Mouse (Mus musculus) CH12.LX (cell line): ENCODE measurements around the gene Coq10a. TPM values are rescaled to one million over a fixed set of nuclear protein-coding genes. Genes with fewer than 3 reads are reported as not detected.

ENCODE experiments used
- DNase-seq: peaks from one replicate; pipeline ENCODE4 v3.0.0-alpha.2; 2013; ENCODE audit errors: extremely low read depth
- H3K27ac ChIP-seq: 2 replicates; pipeline ENCODE4 v1.5.1; 2012; ENCODE audit warnings: low read depth, mild to moderate bottlenecking, control low read depth, moderate library complexity; ENCODE audit not compliant: insufficient read depth
- H3K27me3 ChIP-seq: replicated peaks from 2 replicates; pipeline ENCODE3; 2012; ENCODE audit warnings: inconsistent platforms
- H3K36me3 ChIP-seq, 2 experiments: replicated peaks in 1 of 2; 2 replicates each; pipeline versions ENCODE3 to v1.6.1; 2012; ENCODE audit warnings: inconsistent platforms in 1 of 2, low read length in 1 of 2, mild to moderate bottlenecking in 1 of 2, mixed read lengths in 1 of 2, moderate library complexity in 1 of 2; ENCODE audit not compliant: control insufficient read depth in 1 of 2, insufficient read depth in 1 of 2
- H3K4me1 ChIP-seq, 2 experiments: 2 replicates each; pipeline ENCODE4 v1.6.1; 2012; ENCODE audit warnings: inconsistent platforms in 1 of 2, moderate library complexity in 1 of 2; ENCODE audit not compliant: insufficient read depth in 2 of 2, control insufficient read depth in 1 of 2
- H3K4me2 ChIP-seq: 2 replicates; pipeline ENCODE4 v1.6.1; 2012; ENCODE audit warnings: low read depth, mild to moderate bottlenecking, control low read depth; ENCODE audit not compliant: poor library complexity, insufficient read depth, severe bottlenecking
- H3K4me3 ChIP-seq, 3 experiments: fragments of 150-350 bp in 1 of 3; sonication (generic) in 1 of 3; replicated peaks in 1 of 3; 2 replicates each; pipeline versions ENCODE3 to v1.5.1; 2011 to 2012; ENCODE audit warnings: low read depth in 2 of 3, low read length in 2 of 3, mild to moderate bottlenecking in 2 of 3, moderate library complexity in 2 of 3, control low read depth in 1 of 3, improper control_type of control experiment in 1 of 3, inconsistent platforms in 1 of 3, mixed read lengths in 1 of 3; ENCODE audit not compliant: poor library complexity in 1 of 3
- H3K79me2 ChIP-seq: replicated peaks from 2 replicates; pipeline ENCODE4 v1.6.1; 2012; ENCODE audit warnings: mild to moderate bottlenecking, moderate library complexity; ENCODE audit not compliant: control insufficient read depth, poor library complexity, insufficient read depth, severe bottlenecking; ENCODE audit errors: extremely low read depth
- H3K9ac ChIP-seq: 2 replicates; pipeline ENCODE4 v1.6.1; 2012; ENCODE audit warnings: low read depth, mild to moderate bottlenecking, control low read depth, moderate library complexity; ENCODE audit not compliant: insufficient read depth
- H3K9me3 ChIP-seq: replicated peaks from 2 replicates; pipeline ENCODE3; 2012; ENCODE audit warnings: low read length, inconsistent platforms, mixed read lengths
- CTCF ChIP-seq, 2 experiments: IDR thresholded peaks in 1 of 2; conservative IDR thresholded peaks in 1 of 2; 2 replicates each; pipeline ENCODE4 v1.5.1; 2011 to 2012; ENCODE audit warnings: low read depth in 2 of 2, low read length in 2 of 2, improper control_type of control experiment in 1 of 2, inconsistent platforms in 1 of 2, mild to moderate bottlenecking in 1 of 2, moderate library complexity in 1 of 2
- ELF1 ChIP-seq: IDR thresholded peaks from 2 replicates; pipeline ENCODE4 v1.6.1; 2014; ENCODE audit warnings: low read depth, mild to moderate bottlenecking, inconsistent platforms, low read length, improper control_type of control experiment
- HCFC1 ChIP-seq: IDR thresholded peaks from 2 replicates; pipeline ENCODE4 v1.6.1; 2012; ENCODE audit warnings: low read depth, mild to moderate bottlenecking, inconsistent platforms, low read length, improper control_type of control experiment
- IRF4 ChIP-seq: IDR thresholded peaks from 2 replicates; pipeline ENCODE4 v1.6.1; 2014; ENCODE audit warnings: low read depth, mild to moderate bottlenecking, inconsistent platforms, low read length, improper control_type of control experiment
- JUND ChIP-seq: conservative IDR thresholded peaks from 2 replicates; pipeline ENCODE4 v1.6.1; 2011; ENCODE audit warnings: low read depth, low read length, improper control_type of control experiment
- KAT2A ChIP-seq: IDR thresholded peaks from 2 replicates; pipeline ENCODE4 v1.6.1; 2012; ENCODE audit warnings: low read length, improper control_type of control experiment, inconsistent platforms; ENCODE audit not compliant: insufficient replicate concordance
- MAX ChIP-seq: IDR thresholded peaks from 2 replicates; pipeline ENCODE4 v1.6.1; 2011; ENCODE audit warnings: low read length, improper control_type of control experiment
- MAZ ChIP-seq: IDR thresholded peaks from 2 replicates; pipeline ENCODE4 v1.6.1; 2012; ENCODE audit warnings: low read depth, mild to moderate bottlenecking, inconsistent platforms, low read length, improper control_type of control experiment, moderate library complexity
- MEF2A ChIP-seq: IDR thresholded peaks from 2 replicates; pipeline ENCODE4 v1.6.1; 2014; ENCODE audit warnings: low read depth, mild to moderate bottlenecking, inconsistent platforms, low read length, improper control_type of control experiment, borderline replicate concordance
- MXI1 ChIP-seq: IDR thresholded peaks from 2 replicates; pipeline ENCODE4 v1.6.1; 2011; ENCODE audit warnings: mild to moderate bottlenecking, low read depth, low read length, improper control_type of control experiment
- MYC ChIP-seq: IDR thresholded peaks from 2 replicates; pipeline ENCODE4 v1.6.1; 2011; ENCODE audit warnings: low read depth, mild to moderate bottlenecking, improper control_type of control experiment, low read length
- NELFE ChIP-seq: IDR thresholded peaks from 2 replicates; pipeline ENCODE4 v1.6.1; 2011; ENCODE audit warnings: low read depth, low read length, improper control_type of control experiment
- POLR2AphosphoS2 ChIP-seq: IDR thresholded peaks from 2 replicates; pipeline ENCODE4 v1.6.1; 2011; ENCODE audit warnings: low read depth, low read length, improper control_type of control experiment
- SIN3A ChIP-seq: IDR thresholded peaks from 2 replicates; pipeline ENCODE4 v1.6.1; 2012; ENCODE audit warnings: low read length, improper control_type of control experiment, inconsistent platforms
- SMC3 ChIP-seq: IDR thresholded peaks from 2 replicates; pipeline ENCODE4 v1.6.1; 2011; ENCODE audit warnings: low read depth, low read length, improper control_type of control experiment
- TBP ChIP-seq: conservative IDR thresholded peaks from 2 replicates; pipeline ENCODE4 v1.6.1; 2011; ENCODE audit warnings: low read depth, low read length, improper control_type of control experiment
- USF2 ChIP-seq: conservative IDR thresholded peaks from 2 replicates; pipeline ENCODE4 v1.6.1; 2011; ENCODE audit warnings: low read depth, low read length, improper control_type of control experiment
- ZC3H11A ChIP-seq: IDR thresholded peaks from 2 replicates; pipeline ENCODE4 v1.6.1; 2012; ENCODE audit warnings: low read depth, mild to moderate bottlenecking, inconsistent platforms, low read length, improper control_type of control experiment
- ZMIZ1 ChIP-seq: IDR thresholded peaks from 2 replicates; pipeline ENCODE4 v1.6.1; 2012; ENCODE audit warnings: low read depth, mild to moderate bottlenecking, inconsistent platforms, low read length, improper control_type of control experiment
- dilution Hi-C: fragments of 300-500 bp; cut with MboI; formaldehyde crosslinking; loops from 2 replicates; pipeline ENCODE4 v1.14.3; 2020; ENCODE audit warnings: low sequenced_read_pairs; ENCODE audit not compliant: extremely low pct_unique_long_range_greater_than_20kb, extremely low pct_ligation_motif_present
- in situ Hi-C: fragments of 300-500 bp; cut with MboI; formaldehyde crosslinking; loops from 3 replicates; pipeline ENCODE4 v1.14.3; 2019; ENCODE audit warnings: low sequenced_read_pairs, low pct_ligation_motif_present, low pct_unique_long_range_greater_than_20kb, mixed read lengths
- polyA plus RNA-seq: library from polyadenylated mRNA; unstranded; fragments of >175 nt; gene quantifications from 2 replicates; pipeline ENCODE4 v1.2.1, GENCODE M21; 2012; ENCODE audit warnings: low read depth; ENCODE audit not compliant: insufficient read length
- total RNA-seq, 2 experiments: library from RNA; depleted of rRNA; stranded (reverse); fragments of 300-350 nt in 1 of 2; fragments of >200 nt in 1 of 2; gene quantifications; 2 replicates each; pipeline ENCODE4 v1.2.3; 2012 to 2014

Coq10a gene
- total and polyA plus RNA-seq, 3 experiments, result 7.7 to 12.1 (median 11.1) TPM

- in situ Hi-C loops (no loop called here), dilution Hi-C loops (no loop called here)
- TF ChIP-seq NELFE, result no peak
- H3K36me3 ChIP-seq, result peaks cover 4 to 12% of the 10 kb centered on the region in 2 experiments
- no peaks in the 10 kb centered on the region for H3K79me2 ChIP-seq
- H3K4me1 ChIP-seq, result peaks cover 3 to 22% of the 10 kb centered on the region in 2 experiments; a peak in 3 of 4 replicates
- no peak overlapping the region for H3K9ac ChIP-seq
- H3K27me3 ChIP-seq, result no peaks in the 10 kb centered on the region
- no peak overlapping the region for H3K4me3 ChIP-seq
- no peaks in the 10 kb centered on the region for H3K9me3 ChIP-seq
- H3K27ac ChIP-seq, result no peak overlapping the region
- H3K4me2 ChIP-seq, result no peak overlapping the region
- DNase-seq, result no peak
Observed at GRCm38 (mm10) chr10:128370021-128370420, 1.2 kb upstream of the Coq10a start.

- peak overlapping the region; percentile 77 for H3K9ac ChIP-seq
- H3K4me1 ChIP-seq, result peaks cover 3 to 22% of the 10 kb centered on the region in 2 experiments; a peak in 3 of 4 replicates
- peak overlapping the region; percentile 99; the same call in 1 of the 2 replicates for H3K27ac ChIP-seq
Observed at GRCm38 (mm10) chr10:128369599-128369998, 802 bp upstream of the Coq10a start.

GRCm38 (mm10) chr10:128369218-128369543, 384 bp upstream of the Coq10a start:
- Histone ChIP-seq H3K4me2 (peak overlapping the region; percentile 37), H3K27ac (peak overlapping the region; percentile 99)

More at GRCm38 (mm10) chr10:128369599-128369998, 802 bp upstream of the Coq10a start:
- H3K36me3 ChIP-seq, result peaks cover 6 to 17% of the 10 kb centered on the region in 2 experiments
- H3K27me3 ChIP-seq, result no peaks in the 10 kb centered on the region
- DNase-seq, result no peak
- peak overlapping the region in 2 of 3 experiments; percentile 49 to 68 for H3K4me3 ChIP-seq
- in situ Hi-C loops, result no loop called here
- dilution Hi-C loops, result no loop called here
- H3K79me2 ChIP-seq, result no peaks in the 10 kb centered on the region
- H3K9me3 ChIP-seq, result no peaks in the 10 kb centered on the region
- peak overlapping the region; percentile 37 for H3K4me2 ChIP-seq
- TF ChIP-seq CTCF (conservative IDR thresholded peaks at IDR 0.05 in 1 of 2, IDR thresholded peaks at IDR 0.05 in 1 of 2; ENCODE audit: low read depth in 2 of 2, low read length in 2 of 2), result no peak
- TF ChIP-seq MXI1, result no peak
- no peak for TF ChIP-seq MEF2A
- TF ChIP-seq KAT2A, result no peak
- no peak for TF ChIP-seq HCFC1
- TF ChIP-seq ZC3H11A, result no peak
- TF ChIP-seq MYC, result no peak
- TF ChIP-seq IRF4, result no peak
- no peak for TF ChIP-seq MAZ
- no peak for TF ChIP-seq JUND
- no peak for TF ChIP-seq SMC3
- TF ChIP-seq ELF1, result no peak
- TF ChIP-seq POLR2AphosphoS2, result no peak
- TF ChIP-seq SIN3A, result no peak
- TF ChIP-seq ZMIZ1, result no peak

More at GRCm38 (mm10) chr10:128369218-128369543, 384 bp upstream of the Coq10a start:
- Histone ChIP-seq H3K9me3 (no peaks in the 10 kb centered on the region), H3K4me3 (peak overlapping the region; percentile 49 to 93 (median 68)), H3K79me2 (no peaks in the 10 kb centered on the region), H3K9ac (peak overlapping the region; percentile 77), H3K27me3 (no peaks in the 10 kb centered on the region), H3K4me1 (peaks cover 3 to 22% of the 10 kb centered on the region in 2 experiments; a peak in 3 of 4 replicates), H3K36me3 (peaks cover 8 to 21% of the 10 kb centered on the region in 2 experiments)
- in situ Hi-C loops (no loop called here), dilution Hi-C loops (no loop called here)
- TF ChIP-seq USF2 (no peak), MAX (no peak), ZC3H11A (no peak), ZMIZ1 (no peak), TBP (peak; percentile 84; the same call in 1 of the 2 replicates)
- no peak for DNase-seq
